Mouse (Mus musculus) heart, postnatal 14 days (tissue): ENCODE measurements at regions not wholly inside any gene's neighbourhood (a gene's known extent, or its start where the extent isn't known, plus 50 kb on each side); places are given as distances from the start of the nearest gene placed in this dataset.
A peak's percentile ranks its signal among the peaks of the same experiment; 100 is the strongest.

Experiments used
- DNase-seq, 2 experiments: peaks; one replicate each; pipeline ENCODE4 v3.0.0; 2021 to 2022
- intact Hi-C: fragments of 180-260 bp; cut with DNase I; formaldehyde crosslinking; loops from one replicate; pipeline ENCODE4 v1.15.1; 2025

- DNase-seq = no peak
- intact Hi-C loops = no loop called here
Measured at GRCm38 (mm10) chr8:44762731-44763130, 172.5 kb upstream of the Fat1 start.

GRCm38 (mm10) chr8:44765194-44765593 lies 170.1 kb upstream of the Fat1 start:
- intact Hi-C loops = no loop called here
- DNase-seq = no peak

- no peak for DNase-seq
- intact Hi-C loops = no loop called here
Measured at GRCm38 (mm10) chr8:44765677-44766076, 169.6 kb upstream of the Fat1 start.

- intact Hi-C loops = no loop called here
- no peak for DNase-seq
Measured at GRCm38 (mm10) chr8:44766111-44766873, 169.0 kb upstream of the Fat1 start.

- DNase-seq = peak in 1 of 2 experiments; percentile 7
- intact Hi-C loops = no loop called here
Measured at GRCm38 (mm10) chr8:44767271-44767670, 168.0 kb upstream of the Fat1 start.

GRCm38 (mm10) chr8:44779212-44779611 lies 156.0 kb upstream of the Fat1 start:
- DNase-seq = no peak
- intact Hi-C loops = no loop called here

DNA sequence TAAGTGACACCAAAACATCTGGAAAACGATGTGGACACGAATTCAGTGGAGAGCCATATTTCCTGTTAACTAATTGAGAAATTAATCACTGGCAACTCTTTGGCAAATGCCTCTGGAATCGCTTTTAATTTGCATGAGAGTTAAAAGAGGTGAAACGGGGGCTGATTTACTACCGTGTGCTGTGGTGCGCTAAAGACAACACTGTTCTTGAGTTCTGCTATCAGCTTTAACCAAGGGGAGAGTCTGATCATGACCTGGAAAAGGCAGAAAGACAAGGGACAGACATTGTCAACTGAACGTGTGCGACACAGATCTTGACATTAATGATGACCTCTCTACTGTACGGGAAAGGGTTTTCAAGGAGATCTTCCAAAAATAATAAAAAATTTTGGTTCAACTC lies 152.8 kb upstream of the Fat1 start:
- no peak for DNase-seq
- intact Hi-C loops = no loop called here

DNA sequence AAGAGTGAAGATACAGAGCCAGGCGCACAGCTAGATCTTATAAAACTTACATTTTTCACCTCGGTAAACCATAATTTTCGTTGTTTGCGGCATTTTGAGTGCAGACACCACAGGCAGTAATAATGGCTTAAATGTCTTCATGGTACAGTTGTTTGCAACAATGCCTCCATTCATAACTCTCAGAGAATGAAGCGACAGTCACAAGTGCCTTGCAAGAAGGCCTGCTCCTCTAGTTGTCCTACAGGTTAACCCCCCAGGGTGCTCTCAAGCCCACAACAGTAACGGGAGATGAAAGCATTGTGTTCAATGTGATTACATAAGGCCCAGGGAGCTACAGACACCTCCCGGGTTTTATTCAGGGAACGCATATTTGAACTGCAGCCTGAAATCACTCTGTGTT lies 150.1 kb upstream of the Fat1 start:
- intact Hi-C loops = no loop called here
- no peak for DNase-seq

DNA sequence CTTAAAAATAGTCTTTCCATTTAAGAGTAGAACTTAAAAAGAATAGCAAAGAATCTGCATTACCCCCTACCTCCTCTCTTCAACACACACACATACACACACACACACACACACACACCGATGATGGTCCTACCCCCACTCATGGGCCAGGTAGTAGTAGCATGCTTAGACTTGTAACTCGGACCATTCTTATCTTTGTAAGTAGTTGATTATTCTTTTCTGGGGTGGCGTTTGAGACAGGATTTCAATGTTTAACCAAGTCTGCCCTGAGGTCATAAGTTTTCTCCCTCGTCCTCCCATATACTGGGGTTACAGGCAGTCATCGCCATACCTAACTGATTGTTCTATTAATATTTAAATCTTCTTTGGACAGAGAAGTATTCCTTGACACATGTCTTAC lies 148.5 kb upstream of the Fat1 start:
- intact Hi-C loops = no loop called here
- DNase-seq = no peak

DNA sequence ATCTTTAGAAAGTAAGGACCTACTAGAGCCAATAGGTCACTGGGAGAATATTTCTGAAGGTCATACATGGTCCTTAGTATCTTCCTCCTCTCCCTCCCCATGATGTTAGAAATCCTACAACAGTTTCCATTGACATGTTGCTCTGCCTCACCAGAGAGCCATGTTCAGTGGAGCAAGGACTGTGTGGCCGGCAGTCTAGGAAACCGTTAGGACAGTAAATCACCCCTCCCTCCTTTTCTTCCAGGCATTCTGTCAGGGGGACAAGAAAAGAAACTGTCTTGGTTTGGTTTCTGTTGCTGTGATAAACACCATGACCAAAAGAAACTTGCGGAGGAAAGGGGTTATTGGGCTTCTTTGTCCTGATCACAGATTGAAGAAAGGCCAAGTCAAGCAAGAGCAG lies 147.0 kb upstream of the Fat1 start:
- intact Hi-C loops = no loop called here
- no peak for DNase-seq

DNA sequence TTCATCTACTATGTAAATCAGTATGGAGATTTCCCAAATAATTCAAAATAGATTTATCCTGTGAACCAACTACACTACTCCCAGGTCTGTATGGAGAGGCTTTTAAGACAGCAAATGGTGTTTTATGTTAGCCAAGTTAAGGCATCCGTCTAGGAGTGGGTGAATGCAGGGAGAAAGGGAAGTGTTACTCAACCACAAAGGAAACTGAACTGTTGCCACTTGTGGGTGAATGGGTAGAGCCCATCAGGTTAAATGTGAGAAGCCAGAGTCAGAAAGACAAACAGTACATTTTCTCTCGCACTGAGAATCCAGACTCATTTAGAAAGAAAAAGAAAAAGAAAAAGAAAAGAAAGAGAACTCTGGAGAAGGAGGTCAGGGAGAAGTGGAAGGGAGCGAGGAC lies 135.7 kb upstream of the Fat1 start:
- no peak for DNase-seq
- intact Hi-C loops = no loop called here

DNA sequence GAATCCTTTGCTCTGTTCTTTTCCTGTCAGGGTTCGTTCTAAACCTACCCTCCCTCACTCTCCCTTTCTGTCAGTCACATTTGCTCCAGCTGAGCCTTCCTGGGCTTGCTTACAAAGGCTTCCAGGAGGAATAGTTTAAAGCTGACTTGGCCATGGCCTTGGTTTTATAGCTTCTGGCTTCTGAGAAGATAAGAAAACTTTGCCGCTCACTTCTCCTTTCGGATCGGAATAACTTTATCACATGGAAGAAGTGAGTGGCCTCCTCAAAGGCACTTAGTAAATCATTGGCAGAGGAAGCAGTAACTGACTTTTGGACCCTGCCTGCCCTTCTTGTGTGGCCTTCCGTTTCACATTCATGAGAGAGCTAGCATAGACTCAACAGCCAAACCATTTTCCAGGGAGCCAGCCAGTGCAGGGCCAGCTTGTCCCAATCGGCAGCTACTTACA lies 134.4 kb upstream of the Fat1 start:
- DNase-seq = peak in 1 of 2 experiments; percentile 14
- intact Hi-C loops = no loop called here

DNA sequence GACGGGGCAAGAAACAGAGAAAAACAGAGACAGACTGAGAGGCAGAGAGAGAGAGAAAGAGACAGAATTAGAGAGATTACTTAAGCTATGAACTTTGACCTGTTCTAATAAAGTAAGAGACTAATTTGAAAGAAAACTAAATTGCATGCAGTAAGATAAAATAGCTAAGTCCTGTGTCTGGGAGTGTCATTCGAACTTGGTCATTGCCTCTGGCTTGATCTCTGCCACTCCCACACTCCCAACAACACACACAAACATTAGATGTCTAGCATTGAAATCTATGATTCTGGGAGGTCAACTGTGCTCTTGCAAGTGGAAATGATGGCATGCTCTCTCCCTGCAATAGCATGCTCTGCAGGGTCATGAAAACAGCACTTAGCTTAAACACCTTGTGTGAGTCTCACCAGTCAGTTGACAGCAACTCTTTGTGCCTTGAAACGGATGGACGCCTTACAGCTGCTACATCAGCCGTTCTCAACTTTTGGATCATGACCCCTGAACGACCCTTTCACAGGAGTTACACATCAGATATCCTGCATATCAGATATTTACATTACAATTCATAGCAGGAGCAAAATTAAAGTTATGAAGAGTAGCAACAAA lies 133.5 kb upstream of the Fat1 start:
- intact Hi-C loops = no loop called here
- no peak for DNase-seq

GRCm38 (mm10) chr8:44802331-44802730 lies 132.9 kb upstream of the Fat1 start:
- intact Hi-C loops = no loop called here
- DNase-seq = peak in 1 of 2 experiments; percentile 7

- intact Hi-C loops = no loop called here
- DNase-seq = no peak
Measured at GRCm38 (mm10) chr8:44804414-44805178, 130.7 kb upstream of the Fat1 start.

GRCm38 (mm10) chr8:44805179-44805815 lies 129.9 kb upstream of the Fat1 start:
- DNase-seq = peak in 1 of 2 experiments; percentile 3
- intact Hi-C loops = no loop called here

DNA sequence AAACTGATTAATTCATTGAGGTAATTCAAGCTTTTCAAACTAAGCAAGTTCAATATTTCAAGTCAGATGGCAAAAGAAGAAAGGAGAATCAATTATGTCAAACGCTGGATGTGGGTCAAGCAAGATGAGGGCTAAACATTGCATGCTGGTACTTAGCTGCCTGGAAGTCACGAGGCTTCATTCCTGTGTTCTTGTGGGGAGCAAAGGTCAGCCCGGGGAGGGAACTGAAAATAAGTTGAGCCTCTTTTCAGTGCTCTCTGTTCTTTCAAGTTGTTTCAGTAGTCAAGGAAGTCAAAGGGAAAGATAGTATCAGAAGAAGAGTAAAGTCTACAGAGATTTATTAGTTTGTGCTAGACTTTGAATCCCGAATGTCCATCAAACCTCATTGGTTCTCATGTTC lies 122.9 kb upstream of the Fat1 start:
- no peak for DNase-seq
- intact Hi-C loops = no loop called here

- intact Hi-C loops = no loop called here
- DNase-seq = peak in 1 of 2 experiments; percentile 21
Measured at GRCm38 (mm10) chr8:44817532-44818157, 117.6 kb upstream of the Fat1 start.

DNA sequence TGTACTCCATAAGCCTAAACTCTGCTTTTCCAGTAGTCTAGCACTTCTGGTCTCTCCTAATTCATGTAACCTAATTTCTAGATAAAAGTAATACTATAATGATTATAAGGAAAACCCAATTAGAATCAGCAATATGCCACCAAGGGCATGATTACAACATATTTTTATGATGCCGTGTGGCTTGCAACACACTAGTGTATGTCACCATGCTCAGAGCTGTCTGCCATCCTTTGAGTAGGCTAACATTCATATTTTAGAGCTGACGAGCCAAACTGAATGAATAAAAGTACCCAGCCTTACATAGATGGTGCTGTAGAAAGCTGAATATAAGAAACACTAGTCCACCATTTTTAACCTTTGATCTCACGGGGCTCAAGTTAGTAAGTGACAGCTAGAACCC lies 116.0 kb upstream of the Fat1 start:
- DNase-seq = no peak
- intact Hi-C loops = no loop called here

DNA sequence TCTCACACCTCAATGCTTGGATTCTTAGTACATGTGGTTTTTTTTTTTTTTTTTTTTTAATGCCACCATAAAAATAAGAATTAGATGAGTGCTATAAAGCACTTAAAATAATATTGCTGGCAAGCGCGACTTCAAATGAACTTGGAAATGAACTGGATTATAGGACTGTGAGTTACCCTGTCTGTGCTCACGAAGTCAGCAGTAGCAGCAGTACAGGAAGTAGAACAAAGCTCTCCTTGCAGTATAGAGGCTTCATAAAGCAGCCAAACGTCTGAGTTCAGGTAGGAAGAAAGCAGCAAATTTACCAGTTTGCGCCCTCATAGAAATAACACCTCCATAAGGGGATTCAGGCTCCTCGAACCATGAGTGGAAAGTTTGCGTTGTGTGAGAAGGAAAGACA lies 115.6 kb upstream of the Fat1 start:
- intact Hi-C loops = no loop called here
- DNase-seq = no peak
